Mouse (Mus musculus): ENCODE data around the gene Dst. TPM values are rescaled to one million over a fixed set of nuclear protein-coding genes. Genes with fewer than 3 reads are reported as not detected.

The Dst gene
- 22.9 TPM for polyA plus RNA-seq (2015; fragmentation: Illumina TruSeq; extraction: RNeasy Lipid Tissue Mini Kit (QIAGEN cat#74804); ENCODE audit: insufficient read depth, low read depth, low replicate concordance)

DNA sequence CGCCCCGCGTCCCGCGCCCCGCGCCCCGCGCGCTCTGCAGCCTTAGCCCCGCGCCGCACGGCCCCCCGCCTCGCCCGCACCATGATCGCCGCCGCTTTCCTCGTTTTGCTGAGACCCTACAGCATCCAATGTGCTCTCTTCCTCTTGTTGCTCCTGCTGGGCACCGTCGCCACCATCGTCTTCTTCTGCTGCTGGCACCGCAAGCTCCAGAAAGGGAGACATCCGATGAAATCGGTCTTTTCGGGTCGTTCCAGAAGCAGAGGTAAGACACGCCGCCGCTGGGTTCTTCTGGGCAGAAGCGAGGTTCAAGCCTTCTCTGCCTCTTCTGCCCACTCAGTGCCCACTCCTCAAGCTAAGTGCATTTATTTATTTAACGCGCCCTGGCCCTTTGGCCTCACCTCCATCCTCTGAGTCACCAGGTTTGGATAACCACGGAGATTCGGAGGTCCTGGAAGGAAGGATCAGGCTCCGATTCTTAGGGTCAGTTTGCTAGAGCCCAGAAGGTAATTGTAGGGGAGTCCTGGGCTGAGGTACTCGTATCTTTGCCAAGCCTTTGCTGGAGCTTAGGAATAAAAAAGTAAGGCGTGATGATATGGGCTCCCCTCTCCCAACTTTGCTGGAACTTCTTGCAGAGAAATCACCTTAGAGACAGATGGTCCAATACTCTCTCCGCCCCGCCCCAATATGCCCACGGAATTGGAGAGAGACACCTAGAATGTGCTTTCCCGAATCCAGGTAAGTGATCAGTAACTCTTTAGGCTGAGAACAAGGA is at the start of gene Dst:
Gene Dst (plus strand): TSS at position 35 of the 772 bp plus-strand sequence.

DNA sequence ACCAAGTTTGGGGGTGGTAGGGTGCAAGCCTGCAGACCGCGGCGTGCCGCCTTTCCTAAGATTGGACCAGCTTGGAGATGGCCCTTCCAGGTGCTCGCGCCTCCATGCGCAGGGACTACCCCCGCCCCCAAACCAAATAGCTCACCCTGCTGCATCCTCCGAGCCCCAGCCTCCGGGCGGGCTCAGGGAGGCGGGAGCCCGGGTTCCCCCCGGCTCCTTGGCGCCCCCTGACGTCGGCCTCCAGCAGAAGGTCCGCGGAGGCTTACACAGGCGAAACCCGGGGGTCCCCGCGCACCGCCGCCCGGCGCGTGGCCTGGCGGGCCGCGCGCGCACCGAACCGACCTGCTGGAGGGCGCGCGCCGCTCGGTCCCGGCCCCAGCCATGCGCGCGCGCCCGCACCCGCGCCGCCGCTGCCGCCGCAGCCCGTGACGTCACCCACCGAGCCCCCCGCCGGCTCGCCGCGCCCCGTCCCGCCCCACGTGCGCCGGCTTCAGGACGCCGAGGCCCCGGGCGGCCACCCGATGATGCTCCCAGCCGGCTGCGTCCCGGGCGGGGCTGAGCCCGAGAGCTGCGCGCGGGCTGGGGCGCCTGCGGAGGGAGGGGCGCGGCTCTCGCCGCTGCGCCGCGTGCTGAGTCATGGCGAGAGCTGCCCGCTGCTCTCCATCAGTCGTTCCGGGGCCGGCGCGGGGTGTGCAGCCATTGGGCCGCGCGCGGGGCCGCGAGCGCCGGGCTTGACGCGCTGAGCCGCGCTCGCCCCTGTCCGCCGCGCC is 419 bp upstream of the Dst start, which contains the start of gene Bend6:
Gene Bend6 (minus strand): TSS at position 396 of the 770 bp plus-strand sequence.

Other genes starting within 250 kb of the Dst start
- 0.68 TPM for gene Prim2, start 238.4 kb upstream of the Dst start, polyA plus RNA-seq (2015; fragmentation: Illumina TruSeq; extraction: RNeasy Lipid Tissue Mini Kit (QIAGEN cat#74804); ENCODE audit: insufficient read depth, low read depth, low replicate concordance)
- 2.8 TPM for gene Rab23, start 188.3 kb upstream of the Dst start, polyA plus RNA-seq (2015; fragmentation: Illumina TruSeq; extraction: RNeasy Lipid Tissue Mini Kit (QIAGEN cat#74804); ENCODE audit: insufficient read depth, low read depth, low replicate concordance)
- 1.3 TPM for gene Bag2, start 150.4 kb upstream of the Dst start, polyA plus RNA-seq (2015; fragmentation: Illumina TruSeq; extraction: RNeasy Lipid Tissue Mini Kit (QIAGEN cat#74804); ENCODE audit: insufficient read depth, low read depth, low replicate concordance)
- gene Zfp451, start 93.6 kb upstream of the Dst start, polyA plus RNA-seq (2015; fragmentation: Illumina TruSeq; extraction: RNeasy Lipid Tissue Mini Kit (QIAGEN cat#74804); ENCODE audit: insufficient read depth, low read depth, low replicate concordance) = 7.9 TPM
- 0.65 TPM for gene Bend6, start 409 bp upstream of the Dst start, polyA plus RNA-seq (2015; fragmentation: Illumina TruSeq; extraction: RNeasy Lipid Tissue Mini Kit (QIAGEN cat#74804); ENCODE audit: insufficient read depth, low read depth, low replicate concordance)